Mouse (Mus musculus) hindbrain, embryonic 12.5 days (tissue): ENCODE data around the gene Soga1. TPM values are rescaled to one million over a fixed set of nuclear protein-coding genes. Genes with fewer than 3 reads are reported as not detected.

Experiments used
- ATAC-seq: fragments of 200-750 bp; cut with Nextera tagmentation; 2 replicates; pipeline ENCODE4 v1.8.0; 2017; ENCODE audit warnings: moderate TSS enrichment; ENCODE audit not compliant: low FRiP score
- H3K27ac ChIP-seq: fragments of 300-500 bp; sonication (generic); 2 replicates; pipeline ENCODE4 v1.5.1; 2016; ENCODE audit warnings: mild to moderate bottlenecking
- H3K27me3 ChIP-seq: fragments of 300-500 bp; sonication (generic); 2 replicates; pipeline ENCODE4 v1.6.1; 2016; ENCODE audit warnings: mild to moderate bottlenecking
- H3K36me3 ChIP-seq: fragments of 300-500 bp; sonication (generic); 2 replicates; pipeline ENCODE4 v1.6.1; 2016; ENCODE audit warnings: mild to moderate bottlenecking
- H3K4me1 ChIP-seq: fragments of 300-500 bp; sonication (generic); 2 replicates; pipeline ENCODE4 v1.6.1; 2016
- H3K4me2 ChIP-seq: fragments of 300-500 bp; sonication (generic); replicated peaks from 2 replicates; pipeline ENCODE4 v1.6.1; 2016; ENCODE audit warnings: mild to moderate bottlenecking
- H3K4me3 ChIP-seq: fragments of 300-500 bp; sonication (generic); 2 replicates; pipeline ENCODE4 v1.5.1; 2016; ENCODE audit warnings: mild to moderate bottlenecking
- H3K9ac ChIP-seq: fragments of 300-500 bp; sonication (generic); 2 replicates; pipeline ENCODE4 v1.6.1; 2016; ENCODE audit warnings: mild to moderate bottlenecking, moderate library complexity
- H3K9me3 ChIP-seq: fragments of 300-500 bp; sonication (generic); replicated peaks from 2 replicates; pipeline ENCODE4 v1.6.1; 2016; ENCODE audit warnings: mild to moderate bottlenecking
- WGBS: fragments of 180-500 bp; shearing (Covaris S2); methylation state at CpG from one replicate; pipeline ENCODE4 v1.1.7; 2016; 5-methylcytosine and 5-hydroxymethylcytosine counted together
- polyA plus RNA-seq: library from polyadenylated mRNA; unstranded; fragments of >200 nt; fragmentation: Nextera tagmentation; extraction: Ambion mirVana; gene quantifications from 2 replicates; pipeline ENCODE4 v1.2.1, GENCODE M21; 2016

Gene Soga1
- polyA plus RNA-seq, 1 experiment from 2014 or later = 8.6 TPM

- Histone ChIP-seq H3K9ac (no peak overlapping the region), H3K27me3 (no peaks in the 10 kb centered on the region), H3K9me3 (no peaks in the 10 kb centered on the region), H3K27ac (no peak overlapping the region), H3K4me3 (no peak overlapping the region), H3K4me2 (no peak overlapping the region), H3K4me1 (no peaks in the 10 kb centered on the region), H3K36me3 (peaks cover 82% of the 10 kb centered on the region)
- ATAC-seq = no peak
- WGBS = 88% methylated on average over 18 of the region's 18 CpGs
Measured at GRCm38 (mm10) chr2:157016529-157017270, 62.4 kb downstream of the Soga1 start.

- ATAC-seq = no peak
- Histone ChIP-seq H3K9ac (no peak overlapping the region), H3K4me3 (no peak overlapping the region), H3K36me3 (peaks cover 38% of the 10 kb centered on the region), H3K9me3 (no peaks in the 10 kb centered on the region), H3K4me1 (peaks cover 10% of the 10 kb centered on the region), H3K27ac (no peak overlapping the region), H3K27me3 (no peaks in the 10 kb centered on the region), H3K4me2 (no peak overlapping the region)
- WGBS = 95% methylated on average over 6 of the region's 6 CpGs
Measured at GRCm38 (mm10) chr2:157012341-157012740, 66.7 kb downstream of the Soga1 start.

- WGBS = 56% methylated on average over 10 of the region's 11 CpGs
- H3K4me2 ChIP-seq = no peak overlapping the region
- no peak overlapping the region for H3K9ac ChIP-seq
- no peaks in the 10 kb centered on the region for H3K27me3 ChIP-seq
- 0 out of 2 replicates have a peak overlapping the region, but pooled peaks have one; percentile 6 for H3K27ac ChIP-seq
- H3K36me3 ChIP-seq = peaks cover 22% of the 10 kb centered on the region
- ATAC-seq = no peak
- H3K4me3 ChIP-seq = no peak overlapping the region
- peaks cover 21% of the 10 kb centered on the region for H3K4me1 ChIP-seq
- no peaks in the 10 kb centered on the region for H3K9me3 ChIP-seq
Measured at GRCm38 (mm10) chr2:157010634-157011310, 68.3 kb downstream of the Soga1 start.

- H3K4me2 ChIP-seq = no peak overlapping the region
- no peak overlapping the region for H3K4me3 ChIP-seq
- ATAC-seq = no peak
- H3K9ac ChIP-seq = no peak overlapping the region
- peaks cover 16% of the 10 kb centered on the region for H3K36me3 ChIP-seq
- H3K9me3 ChIP-seq = no peaks in the 10 kb centered on the region
- no peaks in the 10 kb centered on the region for H3K27me3 ChIP-seq
- H3K27ac ChIP-seq = 0 out of 2 replicates have a peak overlapping the region, but pooled peaks have one; percentile 6
- H3K4me1 ChIP-seq = peaks cover 23% of the 10 kb centered on the region
Measured at GRCm38 (mm10) chr2:157010121-157010520, 68.9 kb downstream of the Soga1 start.

- H3K36me3 ChIP-seq = 0 out of 2 replicates have a peak, but pooled peaks cover 14% of the 10 kb centered on the region
- H3K9me3 ChIP-seq = no peaks in the 10 kb centered on the region
- H3K4me2 ChIP-seq = no peak overlapping the region
- H3K4me3 ChIP-seq = no peak overlapping the region
- ATAC-seq = no peak
- no peaks in the 10 kb centered on the region for H3K27me3 ChIP-seq
- H3K9ac ChIP-seq = no peak overlapping the region
- H3K4me1 ChIP-seq = peaks cover 23% of the 10 kb centered on the region
- H3K27ac ChIP-seq = no peak overlapping the region
Measured at GRCm38 (mm10) chr2:157008509-157008908, 70.5 kb downstream of the Soga1 start.

GRCm38 (mm10) chr2:157007234-157007596 is 71.8 kb downstream of the Soga1 start:
- H3K36me3 ChIP-seq = 0 out of 2 replicates have a peak, but pooled peaks cover 18% of the 10 kb centered on the region
- ATAC-seq = peak; percentile 43
- WGBS = 30% methylated on average over 5 of the region's 5 CpGs

GRCm38 (mm10) chr2:157006511-157007233 is 72.4 kb downstream of the Soga1 start, which contains the start of gene Dsn1:
Gene Dsn1 (minus strand): TSS chr2:157007154.
- Histone ChIP-seq H3K27me3 (no peaks in the 10 kb centered on the region), H3K9me3 (no peaks in the 10 kb centered on the region), H3K4me3 (peak within 1 kb of the TSS; percentile 66), H3K4me1 (peaks cover 23% of the 10 kb centered on the region), H3K27ac (peak within 1 kb of the TSS; percentile 73), H3K9ac (peak within 1 kb of the TSS; percentile 75), H3K36me3 (0 out of 2 replicates have a peak, but pooled peaks cover 18% of the 10 kb centered on the region), H3K4me2 (peak within 1 kb of the TSS; percentile 98)
- WGBS = under 1% methylated on average over 56 of the region's 56 CpGs
- peak; percentile 84 for ATAC-seq

More at GRCm38 (mm10) chr2:157007234-157007596, 71.8 kb downstream of the Soga1 start:
- Histone ChIP-seq H3K9me3 (no peaks in the 10 kb centered on the region), H3K27me3 (no peaks in the 10 kb centered on the region), H3K4me2 (peak overlapping the region; percentile 98), H3K4me3 (peak overlapping the region; percentile 66), H3K9ac (peak overlapping the region; percentile 75), H3K4me1 (peaks cover 23% of the 10 kb centered on the region), H3K27ac (peak overlapping the region; percentile 73)

- Histone ChIP-seq H3K9me3 (no peaks in the 10 kb centered on the region), H3K9ac (no peak overlapping the region), H3K4me2 (no peak overlapping the region), H3K4me3 (no peak overlapping the region), H3K27me3 (no peaks in the 10 kb centered on the region), H3K36me3 (peaks cover 22% of the 10 kb centered on the region), H3K27ac (no peak overlapping the region), H3K4me1 (peaks cover 13% of the 10 kb centered on the region)
- ATAC-seq = no peak
- WGBS = 92% methylated on average over 4 of the region's 4 CpGs
Measured at GRCm38 (mm10) chr2:157002321-157002720, 76.7 kb downstream of the Soga1 start.

GRCm38 (mm10) chr2:156998263-156998662 is 80.8 kb downstream of the Soga1 start:
- Histone ChIP-seq H3K9me3 (no peaks in the 10 kb centered on the region), H3K9ac (no peak overlapping the region), H3K27ac (no peak overlapping the region), H3K4me1 (no peaks in the 10 kb centered on the region), H3K27me3 (no peaks in the 10 kb centered on the region), H3K4me2 (no peak overlapping the region), H3K4me3 (no peak overlapping the region), H3K36me3 (peaks cover 21% of the 10 kb centered on the region)
- 93% methylated on average over 5 of the region's 5 CpGs for WGBS
- ATAC-seq = no peak

GRCm38 (mm10) chr2:156996576-156996975 is 82.5 kb downstream of the Soga1 start:
- Histone ChIP-seq H3K27ac (no peak overlapping the region), H3K9me3 (no peaks in the 10 kb centered on the region), H3K4me2 (no peak overlapping the region), H3K4me3 (no peak overlapping the region), H3K36me3 (peaks cover 19% of the 10 kb centered on the region), H3K4me1 (no peaks in the 10 kb centered on the region), H3K9ac (no peak overlapping the region), H3K27me3 (no peaks in the 10 kb centered on the region)
- no peak for ATAC-seq
- 65% methylated on average over 6 of the region's 6 CpGs for WGBS

- H3K4me3 ChIP-seq = peak within 1 kb of the TSS; percentile 89
- H3K9ac ChIP-seq = peak within 1 kb of the TSS; percentile 88
- H3K9me3 ChIP-seq = no peaks in the 10 kb centered on the region
- WGBS = under 1% methylated on average over 66 of the region's 66 CpGs
- H3K36me3 ChIP-seq = peaks cover 8% of the 10 kb centered on the region
- H3K4me1 ChIP-seq = peaks cover 8% of the 10 kb centered on the region
- peak within 1 kb of the TSS; percentile 81 for H3K27ac ChIP-seq
- H3K27me3 ChIP-seq = no peaks in the 10 kb centered on the region
- peak within 1 kb of the TSS; percentile 91 for H3K4me2 ChIP-seq
- peak; percentile 95 for ATAC-seq
Measured at GRCm38 (mm10) chr2:156991470-156992319, 87.4 kb downstream of the Soga1 start, which contains the start of gene Ndrg3. Gene Ndrg3 (minus strand): TSS chr2:156992056.
